Mouse (Mus musculus) hindbrain, embryonic 11.5 days (tissue): ENCODE results near the gene Gabarapl1. TPM values are rescaled to one million over a fixed set of nuclear protein-coding genes. Genes with fewer than 3 reads are reported as not detected.
"Not testable (repeated sequence)": the region's sequence is repeated elsewhere in the genome, so short reads cannot be mapped to it uniquely, and the experiment has no call there.

Experiments
- ATAC-seq: fragments of 200-750 bp; cut with Nextera tagmentation; 2 replicates; pipeline ENCODE4 v1.8.0; 2017; ENCODE audit warnings: mild to moderate bottlenecking, moderate TSS enrichment, moderate library complexity; ENCODE audit not compliant: low FRiP score
- DNase-seq: peaks from one replicate; pipeline ENCODE4 v3.0.0-alpha.2; 2015; ENCODE audit warnings: low spot score
- H3K27ac ChIP-seq: fragments of 300-500 bp; sonication (generic); 2 replicates; pipeline ENCODE4 v1.5.1; 2014; ENCODE audit warnings: mild to moderate bottlenecking, low read depth, low read length
- H3K27me3 ChIP-seq: fragments of 300-500 bp; sonication (generic); 2 replicates; pipeline ENCODE4 v1.6.1; 2014; ENCODE audit warnings: mild to moderate bottlenecking, low read length, moderate library complexity, mixed read lengths; ENCODE audit not compliant: control insufficient read depth, insufficient read depth
- H3K36me3 ChIP-seq: fragments of 300-500 bp; sonication (generic); 2 replicates; pipeline ENCODE4 v1.6.1; 2014; ENCODE audit warnings: mild to moderate bottlenecking, low read length, moderate library complexity, mixed read lengths; ENCODE audit not compliant: control insufficient read depth, insufficient read depth
- H3K4me1 ChIP-seq: fragments of 300-500 bp; sonication (generic); replicated peaks from 2 replicates; pipeline ENCODE4 v1.6.1; 2014; ENCODE audit warnings: low read length, mixed read lengths; ENCODE audit not compliant: control insufficient read depth, insufficient read depth
- H3K4me2 ChIP-seq: fragments of 300-500 bp; sonication (generic); replicated peaks from 2 replicates; pipeline ENCODE4 v1.6.1; 2014; ENCODE audit warnings: mild to moderate bottlenecking, low read depth, low read length
- H3K4me3 ChIP-seq: fragments of 300-500 bp; sonication (generic); 2 replicates; pipeline ENCODE4 v1.5.1; 2014; ENCODE audit warnings: low read depth, low read length
- H3K9ac ChIP-seq: fragments of 300-500 bp; sonication (generic); 2 replicates; pipeline ENCODE4 v1.6.1; 2014; ENCODE audit warnings: low read depth, low read length
- H3K9me3 ChIP-seq: fragments of 300-500 bp; sonication (generic); 2 replicates; pipeline ENCODE4 v1.6.1; 2016; ENCODE audit warnings: low read length; ENCODE audit not compliant: control insufficient read depth
- WGBS: fragments of 180-500 bp; shearing (Covaris S2); extraction: QIAGEN DNeasy Blood & Tissue Kit; methylation state at CpG from one replicate; pipeline ENCODE4 v1.1.7; 2014; 5-methylcytosine and 5-hydroxymethylcytosine counted together
- polyA plus RNA-seq: library from polyadenylated mRNA; unstranded; fragments of >200 nt; fragmentation: Nextera tagmentation; extraction: Ambion mirVana; gene quantifications from 2 replicates; pipeline ENCODE4 v1.2.1, GENCODE M21; 2014

The Gabarapl1 gene
- polyA plus RNA-seq, result 22.7 and 26.7 TPM in 2 replicates

- Histone ChIP-seq H3K27ac (0 out of 2 replicates have a peak within 1 kb of the TSS, but pooled peaks have one; percentile 24), H3K4me1 (no peaks in the 10 kb centered on the region), H3K4me3 (peak within 1 kb of the TSS; percentile 63), H3K9me3 (no peaks in the 10 kb centered on the region), H3K9ac (peak within 1 kb of the TSS; percentile 83), H3K36me3 (no peaks in the 10 kb centered on the region), H3K27me3 (no peaks in the 10 kb centered on the region), H3K4me2 (peak within 1 kb of the TSS; percentile 67)
- DNase-seq (peak; percentile 84), ATAC-seq (peak; percentile 88)
- WGBS, result under 1% methylated on average over 55 of the region's 55 CpGs
Observed at GRCm38 (mm10) chr6:129532942-129533860, at the start of gene Gabarapl1. TSS of gene Gabarapl1 (plus strand) at chr6:129533160.

DNA sequence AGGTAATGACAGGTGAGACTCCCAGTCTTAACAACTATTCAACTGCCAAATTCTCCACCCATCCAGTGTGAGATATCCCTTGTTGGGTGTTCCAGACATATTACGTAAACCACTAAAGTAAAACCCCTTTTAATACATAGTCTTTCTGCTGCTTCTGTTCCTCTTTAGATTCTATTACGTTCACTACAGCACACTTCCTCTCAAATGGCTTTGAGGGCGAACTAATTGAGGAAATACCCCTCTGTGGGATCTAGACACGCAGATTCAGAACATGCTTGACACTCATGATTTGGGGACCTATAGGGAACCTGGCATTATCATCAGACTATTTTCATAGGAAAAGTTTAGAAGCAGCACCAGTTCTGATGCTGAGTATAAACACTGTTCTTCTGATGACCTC lies 38.0 kb upstream of the Gabarapl1 start:
- 78% methylated on average over 4 of the region's 4 CpGs for WGBS
- H3K27ac ChIP-seq, result no peak overlapping the region
- no peaks in the 10 kb centered on the region for H3K36me3 ChIP-seq
- no peak overlapping the region for H3K9ac ChIP-seq
- H3K9me3 ChIP-seq, result no peaks in the 10 kb centered on the region
- no peaks in the 10 kb centered on the region for H3K4me1 ChIP-seq
- DNase-seq (no peak), ATAC-seq (no peak)
- H3K4me3 ChIP-seq, result no peak overlapping the region
- no peak overlapping the region for H3K4me2 ChIP-seq
- no peaks in the 10 kb centered on the region for H3K27me3 ChIP-seq

- H3K4me1 ChIP-seq, result no peaks in the 10 kb centered on the region
- no peak overlapping the region for H3K27ac ChIP-seq
- no peaks in the 10 kb centered on the region for H3K36me3 ChIP-seq
- no peak overlapping the region for H3K4me3 ChIP-seq
- no peak overlapping the region for H3K9ac ChIP-seq
- ATAC-seq (no peak), DNase-seq (no peak)
- no peak overlapping the region for H3K4me2 ChIP-seq
- H3K27me3 ChIP-seq, result no peaks in the 10 kb centered on the region
- no peaks in the 10 kb centered on the region for H3K9me3 ChIP-seq
- 93% methylated on average over 3 of the region's 3 CpGs for WGBS
Observed at GRCm38 (mm10) chr6:129497345-129498218, 35.4 kb upstream of the Gabarapl1 start.

DNA sequence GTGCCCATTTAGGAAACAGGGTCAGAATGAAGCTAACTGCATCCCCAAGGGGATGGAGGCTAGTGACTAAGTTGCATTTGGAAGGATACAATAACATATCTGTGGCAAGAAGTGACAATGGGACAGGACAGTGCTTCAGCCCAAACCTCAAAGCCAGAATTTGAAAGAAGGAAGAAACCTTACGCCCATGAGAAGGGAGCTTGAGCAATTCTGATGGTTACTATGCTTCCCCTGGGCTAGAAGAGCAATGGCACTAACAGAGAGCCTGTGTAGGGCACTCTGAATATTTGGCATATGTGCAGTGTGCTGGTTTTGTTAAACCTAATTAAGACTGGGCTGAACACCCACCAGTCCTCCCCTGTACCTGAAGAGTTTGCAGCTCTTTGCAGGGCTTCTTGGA lies 33.4 kb upstream of the Gabarapl1 start:
- H3K9me3 ChIP-seq, H3K27me3 ChIP-seq, ATAC-seq, H3K4me3 ChIP-seq, H3K9ac ChIP-seq, DNase-seq, H3K36me3 ChIP-seq, H3K27ac ChIP-seq, H3K4me2 ChIP-seq, H3K4me1 ChIP-seq: not testable (repeated sequence)
- 76% methylated on average over 1 of the region's 1 CpGs for WGBS

DNA sequence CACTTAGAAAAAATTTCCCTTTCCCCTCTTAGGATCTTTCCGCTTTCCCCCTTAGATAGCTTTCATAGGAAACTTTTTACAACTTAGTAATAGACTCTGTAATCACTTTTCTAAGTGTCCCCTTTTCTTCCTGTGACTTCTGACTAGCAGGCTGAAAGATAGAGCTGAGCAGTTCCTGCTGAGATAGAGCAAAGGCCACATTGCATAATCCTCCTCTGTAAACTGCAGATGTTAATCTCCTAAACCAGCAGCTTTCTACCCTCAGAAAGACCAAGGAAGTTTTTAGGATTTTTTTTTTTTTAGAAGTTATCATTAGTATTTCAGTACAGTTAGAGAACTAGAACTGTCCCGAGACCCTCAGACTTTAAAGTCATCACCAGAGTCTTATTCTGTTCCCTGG lies 29.5 kb upstream of the Gabarapl1 start:
- 89% methylated on average over 2 of the region's 2 CpGs for WGBS
- H3K9ac ChIP-seq, result no peak overlapping the region
- no peak overlapping the region for H3K4me3 ChIP-seq
- no peaks in the 10 kb centered on the region for H3K27me3 ChIP-seq
- H3K4me1 ChIP-seq, result no peaks in the 10 kb centered on the region
- H3K27ac ChIP-seq, result no peak overlapping the region
- DNase-seq, result no peak
- H3K36me3 ChIP-seq, result no peaks in the 10 kb centered on the region
- no peak for ATAC-seq
- no peak overlapping the region for H3K4me2 ChIP-seq
- H3K9me3 ChIP-seq, result no peaks in the 10 kb centered on the region

DNA sequence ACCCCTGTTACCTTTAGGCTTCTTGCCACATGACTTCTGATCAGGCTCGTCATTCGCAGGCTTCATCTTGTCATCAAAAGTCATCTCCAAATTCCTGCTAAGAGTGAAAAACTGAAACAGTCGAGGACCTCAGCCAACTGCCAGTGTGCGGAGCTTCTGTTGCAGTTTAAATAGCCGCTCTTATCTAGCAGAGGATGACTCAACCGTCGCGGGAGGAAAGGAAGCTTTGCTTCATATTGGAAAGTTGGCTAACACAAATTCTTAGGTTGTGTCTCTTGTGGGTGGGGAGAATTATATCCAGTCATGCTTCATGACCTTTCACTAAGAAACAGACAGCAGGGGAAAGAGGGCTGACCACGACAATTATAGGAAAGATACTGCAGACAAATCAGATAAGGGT lies 25.9 kb upstream of the Gabarapl1 start, which contains the start of gene Olr1:
Olr1 (minus strand) TSS at position 142 of the 400 bp plus-strand sequence.
- Histone ChIP-seq H3K27ac (no peak within 1 kb of the TSS), H3K4me2 (no peak within 1 kb of the TSS), H3K4me3 (no peak within 1 kb of the TSS), H3K4me1 (no peaks in the 10 kb centered on the region), H3K27me3 (no peaks in the 10 kb centered on the region), H3K36me3 (no peaks in the 10 kb centered on the region), H3K9me3 (no peaks in the 10 kb centered on the region), H3K9ac (no peak within 1 kb of the TSS)
- WGBS, result 88% methylated on average over 9 of the region's 9 CpGs
- no peak for DNase-seq
- ATAC-seq, result no peak

DNA sequence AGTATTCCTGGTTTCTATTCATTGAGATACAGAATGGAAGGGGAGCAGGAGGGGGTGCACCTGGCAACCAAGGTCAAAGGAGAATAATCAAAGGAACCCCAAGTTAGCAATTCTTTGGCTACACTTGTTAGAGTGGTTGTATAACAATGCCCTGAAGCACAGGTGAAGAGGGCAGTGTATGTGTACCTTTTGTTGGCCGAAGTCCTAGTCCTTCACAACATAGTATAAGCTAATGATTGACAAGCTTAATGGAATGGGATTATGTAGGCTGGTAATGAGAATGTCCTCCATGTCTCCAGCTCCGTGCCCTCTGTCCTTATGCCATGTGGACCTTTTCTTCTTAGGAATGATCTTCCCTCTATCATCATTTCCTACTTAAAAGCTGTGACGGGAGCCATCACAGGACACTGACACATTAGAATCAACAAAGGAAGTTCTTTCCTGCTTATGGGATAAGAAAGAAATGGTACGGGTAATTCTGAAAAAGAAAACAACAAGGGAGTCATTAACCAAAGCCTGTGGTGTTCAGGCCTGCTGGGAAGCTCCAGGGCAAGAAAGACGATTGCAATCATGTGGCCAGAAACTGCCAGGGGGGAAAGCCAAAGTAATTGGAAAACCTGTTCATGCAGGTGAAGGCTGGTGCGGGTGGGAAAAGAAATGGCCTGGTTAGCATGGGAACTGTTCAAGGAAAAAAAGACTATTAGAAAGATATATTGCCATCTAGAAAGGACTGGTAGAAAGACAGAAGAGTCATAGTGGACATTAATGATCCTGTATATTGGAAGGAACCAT lies 22.6 kb upstream of the Gabarapl1 start:
- Histone ChIP-seq H3K4me1 (no peaks in the 10 kb centered on the region), H3K9ac (no peak overlapping the region), H3K9me3 (no peaks in the 10 kb centered on the region), H3K36me3 (no peaks in the 10 kb centered on the region), H3K4me3 (no peak overlapping the region), H3K4me2 (no peak overlapping the region), H3K27ac (no peak overlapping the region), H3K27me3 (no peaks in the 10 kb centered on the region)
- DNase-seq (no peak), ATAC-seq (no peak)
- WGBS, result 73% methylated on average over 6 of the region's 6 CpGs

DNA sequence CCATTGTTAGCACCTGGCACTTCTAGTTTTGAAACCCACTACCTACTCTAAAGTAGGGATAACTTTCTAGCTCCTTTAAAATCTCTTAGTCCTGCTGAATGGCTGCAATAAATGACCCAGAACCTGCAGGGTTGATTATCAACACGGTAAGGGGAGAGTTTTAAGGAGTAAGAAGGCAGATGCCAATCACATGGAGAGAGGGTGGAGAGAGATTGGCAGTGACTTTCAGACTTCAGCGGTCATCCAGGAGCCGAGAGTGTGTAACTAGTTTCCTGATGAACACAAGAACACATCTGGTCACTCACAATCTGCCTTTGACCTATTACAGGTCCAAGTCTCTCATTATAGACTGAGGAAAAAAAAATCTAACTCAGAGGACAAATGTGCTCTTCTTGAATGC lies 20.6 kb upstream of the Gabarapl1 start, which contains the start of gene Tmem52b:
Tmem52b (plus strand) TSS at position 189 of the 400 bp plus-strand sequence.
- Histone ChIP-seq H3K9me3 (no peaks in the 10 kb centered on the region), H3K27me3 (no peaks in the 10 kb centered on the region), H3K27ac (no peak within 1 kb of the TSS), H3K4me3 (no peak within 1 kb of the TSS), H3K4me1 (no peaks in the 10 kb centered on the region), H3K36me3 (no peaks in the 10 kb centered on the region), H3K4me2 (no peak within 1 kb of the TSS), H3K9ac (no peak within 1 kb of the TSS)
- no peak for DNase-seq
- no peak for ATAC-seq
- 77% methylated on average over 3 of the region's 3 CpGs for WGBS
